In the genomic region with DNA sequence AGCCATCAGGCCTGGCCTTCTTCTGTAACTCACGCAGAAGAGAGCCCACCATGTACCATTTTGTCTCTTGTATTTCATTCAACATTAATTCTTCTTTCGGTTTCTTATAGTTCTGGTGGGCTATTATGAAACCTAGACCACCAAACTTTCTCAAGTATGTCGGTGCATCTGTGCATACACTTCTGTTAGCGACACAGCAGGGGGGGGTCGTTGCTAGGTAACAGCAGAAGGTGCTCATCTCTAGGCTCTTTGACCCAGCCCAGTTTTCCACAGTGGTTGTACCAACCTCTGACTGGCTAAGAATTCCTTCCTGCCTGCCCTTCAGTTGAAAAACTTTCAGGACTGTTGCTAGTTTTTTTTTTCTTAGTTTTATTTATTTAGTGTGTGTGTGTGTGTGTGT, we compare ENCODE assay signal across 13 mouse cellular contexts.
"Had no signal": no experiment of that assay in that cellular context is flagged by ENCODE, and none has a peak within 500 bp of the region (broad histone marks: within the 10 kb centered on the region; RNA-seq: fewer than 3 reads in every experiment).

No protein-coding gene starts in this region.

- H3K27me3 ChIP-seq: neural tube, embryonic 12.5 days; stomach, embryonic 15.5 days had no signal

- H3K27ac ChIP-seq: left cerebral cortex, adult 2 months; limb, embryonic 10.5 days; liver, embryonic 15.5 days; midbrain, embryonic 12.5 days; neural tube, embryonic 12.5 days; stomach, embryonic 15.5 days had no signal

- H3K4me2 ChIP-seq: liver, embryonic 11.5 days; liver, embryonic 15.5 days; lung, embryonic 14.5 days; midbrain, embryonic 12.5 days; neural tube, embryonic 12.5 days; stomach, embryonic 15.5 days had no signal

- H3K9ac ChIP-seq: liver, embryonic 15.5 days; lung, embryonic 14.5 days; midbrain, embryonic 12.5 days; neural tube, embryonic 12.5 days; stomach, embryonic 15.5 days had no signal

- H3K4me3 ChIP-seq: left cerebral cortex, adult 2 months; limb, embryonic 10.5 days; liver, embryonic 15.5 days; midbrain, embryonic 12.5 days; neural tube, embryonic 12.5 days; stomach, embryonic 15.5 days had no signal

- DNase-seq: kidney, postnatal 25 days; lung, embryonic 14.5 days; lung, postnatal 10 days; lung, postnatal 4 days; right cerebral cortex, postnatal 14 days; thymus, postnatal 4 days had no signal

- H3K36me3 ChIP-seq: limb, embryonic 10.5 days; liver, embryonic 15.5 days; midbrain, embryonic 12.5 days; neural tube, embryonic 12.5 days; stomach, embryonic 15.5 days had no signal

- H3K9me3 ChIP-seq: limb, embryonic 10.5 days; liver, embryonic 15.5 days; midbrain, embryonic 12.5 days; neural tube, embryonic 12.5 days; stomach, embryonic 15.5 days had no signal
